ENCODE assay signal across 12 mouse cellular contexts in genomic region chr3:58469655-58470437, GRCm38 (mm10). TPM values are rescaled to one million over a fixed set of nuclear protein-coding genes. Genes with fewer than 3 reads are reported as not detected.
DNase-seq lines count a peak whose midpoint lies in the region; ATAC-seq and TF ChIP-seq lines count a peak whose summit lies in the region.
"Had no signal": no experiment of that assay in that cellular context is flagged by ENCODE, and none has a peak within 500 bp of the region (broad histone marks: within the 10 kb centered on the region; RNA-seq: fewer than 3 reads in every experiment).

No protein-coding gene starts in this region.

- H3K9ac ChIP-seq in liver, embryonic 14.5 days (replicated peaks) = peak overlapping the region; percentile 35

- peaks cover 2 to 16% of the 10 kb centered on the region in 2 experiments; a peak in 2 of 4 replicates for H3K4me1 ChIP-seq in liver, embryonic 14.5 days (replicated peaks; ENCODE audit: control insufficient read depth in 2 of 2, insufficient read depth in 2 of 2, low read length in 1 of 2)
- H3K4me1 ChIP-seq in kidney, adult 2 months (ENCODE audit: control insufficient read depth, insufficient read depth, low read length) = no peaks in the 10 kb centered on the region

- H3K9me3 ChIP-seq in liver, embryonic 14.5 days (ENCODE audit: control insufficient read depth, low read length) = no peaks in the 10 kb centered on the region

- H3K36me3 ChIP-seq in liver, embryonic 14.5 days (replicated peaks; ENCODE audit: control insufficient read depth, insufficient read depth, low read depth) = no peaks in the 10 kb centered on the region
- H3K36me3 ChIP-seq in kidney, adult 2 months (ENCODE audit: control insufficient read depth, insufficient read depth, low read length) = no peaks in the 10 kb centered on the region

- 23% methylated on average over 9 of the region's 9 CpGs for WGBS in liver, embryonic 14.5 days (ENCODE audit: insufficient replicate concordance)
- WGBS in kidney, adult 2 months = 70% methylated on average over 9 of the region's 9 CpGs

- DNase-seq in adrenal gland, adult (ENCODE audit: inconsistent age in 2 of 2, low spot score in 1 of 2) = peak; percentile 25 to 89
- DNase-seq in adrenal gland, postnatal 4 days (ENCODE audit: low spot score in 2 of 2) = no peak
- DNase-seq in CD4-positive helper T cell, adult 2 months (ENCODE audit: low read depth, low spot score) = peak; percentile 42
- peak; percentile 16 for DNase-seq in brain, adult 2 months (ENCODE audit: low read depth, low spot score)
- DNase-seq in liver, embryonic 14.5 days (ENCODE audit: low read depth in 3 of 3, low spot score in 3 of 3) = peak in 2 of 3 experiments; percentile 30 to 40
- no peak for DNase-seq in kidney, adult 2 months
- no peak for DNase-seq in cerebellum, adult 9-10 months
- DNase-seq in embryo, embryonic 9.5 days (ENCODE audit: extremely low spot score) = no peak
- DNase-seq: cerebellum, adult 9-11 months; kidney, postnatal 14 days; lung, adult 2 months; retina, postnatal 1 day had no signal

- peak overlapping the region; percentile 25 to 32 for H3K4me3 ChIP-seq in liver, embryonic 14.5 days (ENCODE audit: insufficient read depth in 1 of 2, low read depth in 2 of 2, low read length in 2 of 2)
- H3K4me3 ChIP-seq in kidney, adult 2 months (ENCODE audit: insufficient read depth, low read depth, low read length) = no peak overlapping the region

- no peaks in the 10 kb centered on the region for H3K27me3 ChIP-seq in liver, embryonic 14.5 days (ENCODE audit: control insufficient read depth, insufficient read depth, low read length)
- no peaks in the 10 kb centered on the region for H3K27me3 ChIP-seq in kidney, adult 2 months (replicated peaks; ENCODE audit: control insufficient read depth, insufficient read depth, low read length)

- ATAC-seq in liver, embryonic 14.5 days (ENCODE audit: insufficient read depth) = peak; percentile 78

- peak overlapping the region; percentile 63 for H3K4me2 ChIP-seq in liver, embryonic 14.5 days (ENCODE audit: low read depth)

- TF ChIP-seq CTCF in liver, embryonic 14.5 days (IDR thresholded peaks at IDR 0.05; ENCODE audit: low read depth) = no peak
- TF ChIP-seq CTCF in kidney, adult 2 months (conservative IDR thresholded peaks at IDR 0.05; ENCODE audit: insufficient read depth, insufficient read length, low read depth, low read length) = no peak

- H3K27ac ChIP-seq in liver, embryonic 14.5 days = peak overlapping the region; percentile 45
- no peak overlapping the region for H3K27ac ChIP-seq in kidney, adult 2 months (ENCODE audit: insufficient read depth, low read depth, low read length)

- no peak for TF ChIP-seq POLR2A in kidney, adult 2 months (IDR thresholded peaks at IDR 0.05; ENCODE audit: low read depth, low read length)

- no peak for TF ChIP-seq EP300 in liver, embryonic 14.5 days (IDR thresholded peaks at IDR 0.05; ENCODE audit: low read depth)

RNA-seq across cellular contexts. Expression of gene Tsc22d2, which starts 55.3 kb away (rescaled TPM):
- total RNA-seq in adrenal gland, postnatal 4 days (2021) = 10 to 100 TPM; 37.8 to 45.7 TPM
- polyA plus RNA-seq in liver, embryonic 14.5 days (2012; rRNA removed) = 4.3 TPM in 2 replicates
- 4.1 and 4.3 TPM in 2 replicates for polyA plus RNA-seq in liver, embryonic 14.5 days (2014; fragmentation: Nextera tagmentation; extraction: Ambion mirVana)
- polyA plus RNA-seq in kidney, adult 2 months (2012; rRNA removed) = 8.4 and 11.3 TPM in 2 replicates

RNA-seq across cellular contexts. Expression of gene Eif2a, which starts 55.8 kb away (rescaled TPM):
- 10 to 100 TPM; 69.8 to 72.9 TPM for total RNA-seq in adrenal gland, postnatal 4 days (2021)
- 22.7 and 35.4 TPM in 2 replicates for polyA plus RNA-seq in liver, embryonic 14.5 days (2012; rRNA removed)
- 29.3 and 34.1 TPM in 2 replicates for polyA plus RNA-seq in liver, embryonic 14.5 days (2014; fragmentation: Nextera tagmentation; extraction: Ambion mirVana)
- 10.6 and 15.4 TPM in 2 replicates for polyA plus RNA-seq in kidney, adult 2 months (2012; rRNA removed)

RNA-seq across cellular contexts. Expression of gene Serp1, which starts 55.8 kb away (rescaled TPM):
- 10 to 100 TPM; 58.8 to 61.4 TPM for total RNA-seq in adrenal gland, postnatal 4 days (2021)
- 27.6 and 32.5 TPM in 2 replicates for polyA plus RNA-seq in liver, embryonic 14.5 days (2012; rRNA removed)
- 91.2 and 96.1 TPM in 2 replicates for polyA plus RNA-seq in liver, embryonic 14.5 days (2014; fragmentation: Nextera tagmentation; extraction: Ambion mirVana)
- 32.7 and 37.7 TPM in 2 replicates for polyA plus RNA-seq in kidney, adult 2 months (2012; rRNA removed)

Comparison
In these comparisons a context has a peak if more than half of its experiments do, and no peak if none do; other contexts are left out.
1. DNase-seq: peak in adrenal gland, adult (2 of 2), CD4-positive helper T cell, adult 2 months (single experiment), brain, adult 2 months (single experiment) and liver, embryonic 14.5 days (2 of 3); none in adrenal gland, postnatal 4 days (0 of 2), kidney, adult 2 months (single experiment), cerebellum, adult 9-10 months (single experiment) and embryo, embryonic 9.5 days (single experiment).